Mouse (Mus musculus): ENCODE results near the gene Kctd2. TPM values are rescaled to one million over a fixed set of nuclear protein-coding genes. Genes with fewer than 3 reads are reported as not detected.
"Not testable (repeated sequence)": the region's sequence is repeated elsewhere in the genome, so short reads cannot be mapped to it uniquely, and the experiment has no call there.

Gene Kctd2
- total RNA-seq (2021), result 10 to 100 TPM; 43.8 to 70.0 TPM
- long read RNA-seq, experiment 1, transcript Kctd2-201 (6 exons, 1,764 nt), result major isoform, 187 of 210 reads
- long read RNA-seq, experiment 1, transcript Kctd2-202 (5 exons, 2,649 nt), result minor isoform, 6 of 210 reads
- long read RNA-seq, experiment 1, partial matches to known transcripts, result 4 of 210 reads
- long read RNA-seq, experiment 1, other reads (novel, unspliced or antisense), result 11 of 210 reads
- long read RNA-seq, experiment 2, transcript Kctd2-201 (6 exons, 1,764 nt), result major isoform, 36 of 43 reads
- long read RNA-seq, experiment 2, partial matches to known transcripts, result 0 of 43 reads
- long read RNA-seq, experiment 2, other reads (novel, unspliced or antisense), result 4 of 43 reads

GRCm38 (mm10) chr11:115419531-115420237 lies at the start of gene Kctd2, which contains the start of gene Atp5h:
TSS of gene Kctd2 (plus strand) at chr11:115420128.
TSS of gene Atp5h (minus strand) at chr11:115419962.
- DNase-seq, result peak; percentile 97

GRCm38 (mm10) chr11:115370368-115370767 lies 49.6 kb upstream of the Kctd2 start:
- DNase-seq, result no peak

- no peak for DNase-seq
These were observed 48.6 kb upstream of the Kctd2 start for GRCm38 (mm10) chr11:115371354-115371753.

DNA sequence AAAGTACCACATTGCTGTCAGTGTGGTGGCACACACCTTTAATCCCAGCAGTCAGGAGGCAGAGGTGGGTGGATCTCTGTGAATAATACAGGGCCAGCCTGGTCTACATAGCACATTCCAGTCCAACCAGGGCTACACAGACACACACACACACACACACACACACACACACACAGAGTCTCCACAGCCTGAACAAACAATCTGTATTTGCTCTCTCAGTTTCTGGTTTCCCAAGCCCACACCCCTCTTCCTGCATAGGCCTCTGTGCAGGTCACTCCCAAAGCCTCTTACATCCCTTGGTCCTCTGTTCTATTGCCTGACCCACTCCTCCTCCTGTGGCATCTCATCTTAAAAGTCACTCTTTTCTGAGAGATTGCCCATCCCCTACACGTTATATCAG lies 47.9 kb upstream of the Kctd2 start:
- no peak for DNase-seq

DNA sequence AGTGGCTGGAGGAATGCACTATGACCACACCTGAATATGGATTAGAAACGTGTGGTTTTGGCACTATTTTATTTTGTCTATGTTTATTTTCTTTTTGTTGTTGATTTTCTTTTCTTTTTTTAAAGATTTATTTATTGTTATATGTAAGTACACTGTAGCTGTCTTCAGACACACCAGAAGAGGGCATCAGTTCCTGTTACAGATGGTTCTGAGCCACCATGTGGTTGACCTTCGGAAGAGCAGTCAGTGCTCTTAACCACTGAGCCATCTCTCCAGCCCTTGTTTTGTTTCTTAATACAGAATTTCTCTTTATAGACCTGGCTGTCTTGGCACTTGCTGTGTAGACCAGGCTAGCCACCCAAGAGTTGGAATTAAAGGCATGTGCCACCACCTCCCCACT lies 47.2 kb upstream of the Kctd2 start:
- no peak for DNase-seq

DNA sequence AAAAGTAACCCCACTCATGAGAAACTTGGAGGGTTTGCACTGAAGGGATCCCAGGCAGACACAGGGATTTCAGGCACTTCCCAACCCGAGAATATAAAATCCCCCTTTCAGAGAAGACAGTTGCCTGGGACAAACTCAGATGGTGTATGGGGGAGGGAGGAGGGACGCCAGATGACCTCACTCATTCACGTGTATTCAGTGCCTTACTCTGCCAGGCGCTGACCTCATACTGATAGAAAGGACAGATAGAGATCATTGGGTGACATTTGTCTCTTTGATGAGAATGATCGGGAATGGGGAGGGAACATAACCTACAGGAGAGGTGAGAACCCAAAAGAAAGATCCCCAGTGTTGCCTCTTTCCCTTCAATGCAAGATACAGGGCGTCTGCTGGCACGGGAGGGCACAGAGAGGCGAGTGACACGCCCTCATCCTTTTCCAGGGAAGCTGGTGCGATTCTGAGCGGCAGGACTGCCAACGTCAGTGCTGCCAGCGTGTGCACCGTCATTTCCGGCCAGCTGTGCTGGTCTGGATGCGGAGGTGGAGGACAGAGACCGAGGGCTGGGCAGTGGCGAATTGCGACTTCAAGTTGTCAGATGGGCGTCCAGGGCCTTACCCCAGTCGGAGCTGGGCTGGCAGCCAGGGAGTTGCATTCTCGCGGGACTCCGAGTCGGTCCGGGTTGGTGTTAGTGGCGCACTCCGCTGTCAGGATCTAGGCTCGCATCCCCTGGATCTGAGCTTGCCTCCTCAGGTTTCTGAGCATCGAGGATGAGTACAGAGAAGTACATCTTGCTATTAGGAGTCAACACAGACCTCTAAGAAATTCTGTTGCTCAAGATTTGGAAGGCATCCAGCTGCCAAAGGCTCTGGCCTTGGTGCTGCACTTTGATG lies 45.9 kb upstream of the Kctd2 start:
- peak; percentile 83 to 86 for DNase-seq

- no peak for DNase-seq
These were observed 45.1 kb upstream of the Kctd2 start for GRCm38 (mm10) chr11:115374695-115375425.

GRCm38 (mm10) chr11:115376722-115377121 lies 43.2 kb upstream of the Kctd2 start:
- DNase-seq, result no peak

- DNase-seq, result no peak
These were observed 42.7 kb upstream of the Kctd2 start for GRCm38 (mm10) chr11:115377254-115377653.

DNA sequence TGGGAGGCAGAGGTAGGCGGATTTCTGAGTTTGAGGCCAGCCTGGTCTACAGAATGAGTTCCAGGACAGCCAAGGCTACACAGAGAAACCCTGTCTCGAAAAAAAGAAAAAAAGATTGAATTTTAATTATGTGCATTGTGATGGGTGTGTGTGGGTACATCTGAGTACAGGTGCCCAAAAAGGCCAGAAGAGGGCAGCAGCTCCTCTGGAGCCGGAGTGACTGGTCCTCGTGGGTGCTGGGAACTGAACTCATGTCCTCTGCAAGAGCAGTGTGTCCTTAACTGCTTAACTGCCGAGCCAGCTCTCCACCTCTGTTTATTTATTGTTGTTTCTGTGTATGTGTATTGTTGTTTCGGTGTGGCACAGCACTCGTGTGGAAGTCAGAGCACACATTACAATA lies 42.1 kb upstream of the Kctd2 start:
- DNase-seq, result no peak

GRCm38 (mm10) chr11:115381276-115381675 lies 38.7 kb upstream of the Kctd2 start:
- no peak for DNase-seq

- peak; percentile 96 for DNase-seq
These were observed 38.0 kb upstream of the Kctd2 start, which contains the start of gene Cdr2l for GRCm38 (mm10) chr11:115381743-115382539. TSS of gene Cdr2l (plus strand) at chr11:115381916.

DNA sequence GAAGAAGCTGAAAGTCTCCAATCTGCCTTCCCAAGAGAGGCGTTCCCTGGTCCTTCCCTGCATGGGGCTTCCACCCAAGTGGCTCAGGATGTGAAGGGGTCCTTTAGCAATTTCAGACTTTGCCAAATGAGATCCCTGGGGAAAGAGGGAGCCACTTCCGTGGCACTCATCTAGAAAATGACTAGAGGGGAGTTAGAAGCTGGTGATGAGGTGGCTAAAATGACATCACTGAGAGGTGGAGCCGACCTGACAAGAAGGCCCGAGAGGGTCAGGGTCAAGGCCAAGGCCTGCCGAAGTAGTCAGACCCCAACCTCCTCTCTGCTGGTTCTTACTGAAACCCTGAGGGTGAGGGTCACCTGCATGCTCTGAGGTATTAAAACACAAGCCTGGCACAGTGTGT lies 37.0 kb upstream of the Kctd2 start:
- DNase-seq, result peak; percentile 61 to 65

DNA sequence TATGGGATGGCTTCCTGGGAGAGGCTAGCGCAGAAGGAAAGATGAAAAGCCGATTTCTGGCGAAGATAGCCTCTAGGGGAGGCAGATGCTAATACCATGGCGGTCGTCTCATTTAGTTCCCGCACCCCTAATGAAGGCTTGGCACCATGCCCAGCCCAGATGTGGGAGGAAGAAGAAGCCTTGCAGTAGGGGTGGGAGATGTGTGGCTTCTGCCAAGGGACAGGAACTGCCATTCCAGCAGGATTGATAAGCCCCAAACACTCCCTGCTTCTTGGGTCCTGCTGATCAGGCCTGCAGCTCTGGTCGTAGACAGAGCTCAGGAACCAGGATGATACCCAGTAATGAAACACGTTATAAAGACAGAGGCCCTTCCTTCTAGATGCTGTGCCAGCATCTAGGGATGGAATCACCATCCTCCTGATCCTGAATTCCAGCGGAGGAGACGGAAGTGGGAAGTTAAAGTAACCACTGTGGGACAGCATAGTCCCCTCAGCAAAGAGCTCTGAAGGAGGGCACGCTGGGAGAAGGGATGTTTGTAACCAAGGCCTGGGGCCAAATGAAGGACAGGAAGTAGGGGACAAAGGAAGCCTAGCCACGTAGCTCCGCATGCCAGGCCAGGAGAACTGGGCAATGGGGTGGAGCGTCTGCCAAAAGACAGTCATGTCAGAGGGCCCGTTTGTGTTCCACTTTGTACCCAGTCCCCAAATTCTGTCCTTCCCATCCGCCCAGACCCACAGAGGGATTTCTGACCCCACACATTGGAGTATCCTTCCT lies 36.0 kb upstream of the Kctd2 start:
- peak; percentile 22 to 26 for DNase-seq

- peak; percentile 85 to 88 for DNase-seq
These were observed 35.3 kb upstream of the Kctd2 start for GRCm38 (mm10) chr11:115384587-115384986.

DNA sequence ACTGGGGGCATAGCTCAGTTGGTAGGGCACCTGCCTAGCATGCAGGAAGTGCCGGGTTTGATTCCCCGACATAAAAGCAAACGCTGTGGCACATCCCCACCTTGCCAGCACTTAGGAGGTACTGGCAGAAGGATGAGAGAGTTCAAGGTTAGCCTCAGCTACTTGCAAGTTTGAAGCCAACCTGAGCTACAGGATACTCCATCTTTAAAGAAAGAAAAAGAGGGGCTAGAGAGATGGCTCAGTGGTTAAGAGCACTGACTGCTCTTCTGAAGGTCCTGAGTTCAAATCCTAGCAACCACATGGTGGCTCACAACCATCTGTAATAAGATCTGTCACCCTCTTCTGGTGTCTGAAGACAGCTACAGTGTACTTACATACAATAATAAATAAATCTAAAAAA lies 33.1 kb upstream of the Kctd2 start:
- DNase-seq, result not testable (repeated sequence)

DNA sequence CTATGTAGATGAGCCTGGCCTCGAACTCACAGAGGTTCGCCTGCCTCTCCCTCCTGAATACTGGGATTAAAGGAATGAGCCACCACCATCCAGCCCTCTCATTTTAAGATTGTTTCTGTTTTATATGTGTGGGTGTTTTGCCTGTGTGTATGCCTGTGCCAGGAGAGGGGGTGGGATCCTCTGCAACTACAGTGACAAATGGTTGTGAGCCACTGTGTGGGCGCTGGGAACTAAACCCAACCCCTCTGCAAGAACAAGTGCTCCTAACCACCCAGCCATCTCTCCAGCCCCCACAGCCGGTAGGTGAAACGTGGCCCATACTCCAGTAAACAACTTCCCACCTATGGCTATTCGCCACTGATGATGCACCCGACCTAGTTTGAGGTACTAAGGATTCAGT lies 28.6 kb upstream of the Kctd2 start:
- DNase-seq, result no peak

GRCm38 (mm10) chr11:115393721-115394325 lies 26.1 kb upstream of the Kctd2 start:
- peak; percentile 60 to 63 for DNase-seq

DNA sequence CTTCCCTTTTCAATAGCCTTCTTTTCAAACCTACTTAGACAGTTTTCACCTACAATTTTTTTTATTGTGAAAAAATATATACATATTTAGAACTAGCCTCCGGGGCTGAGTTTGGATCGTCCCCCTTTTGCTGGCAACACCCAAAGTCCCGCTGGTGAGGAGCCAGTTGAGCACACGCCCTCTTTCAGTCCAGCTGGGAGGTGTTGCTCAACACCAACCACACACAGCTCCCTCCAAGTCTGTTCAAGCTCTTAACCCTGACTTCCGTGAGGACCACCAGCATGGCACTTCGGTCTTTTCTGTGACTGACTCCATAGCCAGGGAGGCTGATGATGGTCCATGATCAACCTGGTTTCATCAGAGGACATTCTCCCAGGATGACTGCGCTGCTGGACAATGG lies 21.8 kb upstream of the Kctd2 start:
- DNase-seq, result no peak

DNA sequence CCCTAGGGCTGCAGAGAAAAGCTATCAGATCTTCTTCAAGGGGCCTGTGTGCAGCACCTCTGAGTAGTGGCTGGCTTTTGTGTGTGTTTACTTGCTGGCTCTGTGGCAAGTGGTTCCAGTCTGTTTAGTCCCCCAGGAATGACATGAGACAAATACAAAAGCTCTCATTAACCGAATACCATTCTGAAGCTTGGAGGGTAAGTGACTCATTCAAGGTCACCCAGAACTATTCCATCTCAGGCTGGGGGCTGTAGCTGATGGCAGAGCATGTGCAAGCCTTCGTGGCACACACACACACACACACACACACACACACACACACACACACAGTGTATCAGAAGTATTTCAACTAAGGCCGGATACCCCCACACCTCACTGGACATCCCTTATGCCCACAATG lies 19.8 kb upstream of the Kctd2 start:
- peak in 1 of 2 experiments; percentile 49 for DNase-seq

Data from adrenal gland, postnatal 36 days (tissue).